Mouse (Mus musculus) c-Kit-positive CD71-positive TER-119-positive erythroid progenitor cells, embryonic 14.5 days (primary cell): ENCODE data around the gene Ceacam1.
"Not testable (repeated sequence)": the region's sequence is repeated elsewhere in the genome, so short reads cannot be mapped to it uniquely, and the experiment has no call there.

ENCODE experiments used
- DNase-seq: peaks from one replicate; pipeline ENCODE4 v3.0.0-alpha.2; 2013; ENCODE audit warnings: low spot score

Gene Ceacam1

GRCm38 (mm10) chr7:25439978-25440815, 37.2 kb downstream of the Ceacam1 start:
- no peak for DNase-seq

GRCm38 (mm10) chr7:25439124-25439822, 38.1 kb downstream of the Ceacam1 start:
- no peak for DNase-seq

DNA sequence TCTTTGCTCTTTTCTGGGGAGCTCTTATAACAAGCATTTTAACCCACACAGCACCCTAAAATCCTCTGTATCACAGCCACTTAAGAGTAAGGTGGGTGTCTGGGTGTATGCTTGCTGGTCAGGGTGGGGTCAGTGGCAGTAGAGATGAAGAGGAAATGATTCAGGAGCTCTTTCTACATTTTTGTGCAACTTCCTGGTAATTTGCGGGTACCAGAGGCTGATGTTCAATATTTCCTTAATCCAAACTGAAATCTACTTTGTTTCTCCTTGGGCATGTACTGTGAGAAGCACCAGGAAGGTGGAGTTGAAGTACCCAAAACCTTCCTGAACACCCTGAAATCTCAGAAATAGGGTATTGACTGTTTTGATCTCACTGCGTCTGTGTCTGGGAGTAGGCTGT, 40.7 kb downstream of the Ceacam1 start:
- DNase-seq, result no peak

DNA sequence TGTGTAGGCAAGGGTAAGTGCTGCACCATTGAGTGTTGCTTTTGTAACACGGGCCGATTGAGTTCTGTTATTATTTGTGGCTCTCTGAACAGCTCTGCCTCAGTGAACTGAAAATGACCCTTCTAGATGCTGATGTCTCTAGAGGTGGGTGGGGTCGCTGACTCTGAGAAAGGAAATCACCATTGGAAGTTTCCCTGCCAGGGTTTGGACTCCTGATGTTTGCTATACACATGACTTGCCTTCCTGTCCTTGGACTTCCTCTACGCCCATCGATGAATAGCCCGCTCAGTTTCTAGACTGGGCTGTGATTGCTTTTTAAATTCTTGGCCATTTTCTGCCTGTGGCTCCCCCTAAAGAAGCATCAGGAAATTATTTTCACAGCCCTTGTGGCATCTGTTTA, 41.2 kb downstream of the Ceacam1 start:
- no peak for DNase-seq

DNA sequence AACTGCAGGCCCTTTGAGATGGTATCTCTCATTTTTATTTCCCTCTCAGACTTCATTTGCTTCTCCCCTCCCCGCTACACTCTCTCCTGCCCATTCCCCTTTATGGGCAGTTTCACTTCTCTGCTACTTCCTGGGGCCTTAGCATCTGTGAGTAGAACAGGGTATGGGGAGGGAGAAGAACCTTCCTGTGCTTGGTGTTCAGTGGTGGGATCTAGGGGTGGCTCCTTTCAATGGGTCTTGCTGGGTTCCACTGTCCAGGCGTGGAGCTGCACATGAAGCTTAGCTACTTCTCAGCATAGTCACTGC, 41.9 kb downstream of the Ceacam1 start:
- DNase-seq, result no peak

GRCm38 (mm10) chr7:25434654-25435545, 42.5 kb downstream of the Ceacam1 start:
- no peak for DNase-seq

GRCm38 (mm10) chr7:25433781-25434560, 43.4 kb downstream of the Ceacam1 start:
- no peak for DNase-seq

GRCm38 (mm10) chr7:25433007-25433541, 44.3 kb downstream of the Ceacam1 start:
- DNase-seq, result no peak

DNA sequence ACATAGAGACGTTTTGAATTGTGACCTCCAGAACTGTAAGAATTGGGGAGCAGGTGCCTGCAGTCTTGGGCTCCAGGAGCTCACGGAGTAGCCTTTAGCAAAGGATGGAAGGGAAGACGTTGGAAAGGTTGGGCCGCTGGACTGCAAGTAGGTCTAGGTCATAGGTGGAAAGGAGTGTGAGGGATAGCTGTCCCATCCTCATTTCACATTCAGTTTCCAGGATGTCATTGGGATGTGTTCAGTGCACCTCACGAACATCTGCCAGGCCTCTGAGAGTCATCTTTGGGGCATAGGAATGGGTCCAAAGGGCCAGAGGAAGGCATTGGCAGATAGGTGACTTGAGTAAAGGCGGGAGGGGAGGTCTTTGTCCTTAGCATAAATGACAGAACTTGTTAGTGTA, 45.0 kb downstream of the Ceacam1 start:
- DNase-seq, result no peak

DNA sequence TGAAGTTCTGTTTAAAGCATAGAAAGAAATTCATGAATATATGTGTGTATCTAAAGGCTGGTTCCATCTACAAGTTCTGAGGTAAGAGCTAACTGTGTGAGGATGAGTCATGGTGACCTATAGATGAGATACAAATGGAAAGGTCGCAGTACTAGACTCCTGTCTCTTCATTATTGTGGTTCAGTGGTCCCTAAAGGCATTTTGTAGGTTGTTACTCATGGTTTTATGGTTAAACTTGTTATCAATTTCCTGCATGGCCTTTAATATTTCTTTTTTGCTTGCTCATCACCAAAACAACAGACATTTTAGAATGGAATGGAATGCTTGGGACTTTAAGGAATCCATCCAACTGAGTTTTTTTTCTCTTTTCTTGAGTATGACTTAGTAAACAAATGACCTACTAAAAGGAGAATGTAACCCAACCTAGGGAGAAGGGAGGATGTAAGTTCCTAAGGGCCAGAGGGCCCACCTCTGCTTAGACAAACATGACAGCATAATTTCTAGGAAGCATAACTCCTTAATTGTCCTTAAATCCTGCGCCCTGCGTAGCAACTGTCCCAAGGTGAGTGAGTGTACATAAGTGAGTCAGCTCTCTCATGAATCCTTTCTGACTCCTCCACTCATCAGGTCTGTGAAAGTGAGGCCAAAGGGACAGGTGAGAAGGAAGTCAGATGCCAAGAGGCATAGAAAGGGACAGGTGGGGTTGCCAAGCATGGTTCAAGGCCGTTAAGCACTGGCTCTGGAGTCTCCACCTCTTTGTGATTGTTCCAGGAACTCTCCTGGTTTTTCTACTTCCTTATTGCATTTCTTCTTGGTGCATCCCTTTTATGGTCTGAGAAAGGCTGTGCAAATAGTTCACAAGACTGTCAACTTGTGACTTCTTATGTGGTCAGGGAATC, 47.3 kb downstream of the Ceacam1 start:
- DNase-seq, result no peak

DNA sequence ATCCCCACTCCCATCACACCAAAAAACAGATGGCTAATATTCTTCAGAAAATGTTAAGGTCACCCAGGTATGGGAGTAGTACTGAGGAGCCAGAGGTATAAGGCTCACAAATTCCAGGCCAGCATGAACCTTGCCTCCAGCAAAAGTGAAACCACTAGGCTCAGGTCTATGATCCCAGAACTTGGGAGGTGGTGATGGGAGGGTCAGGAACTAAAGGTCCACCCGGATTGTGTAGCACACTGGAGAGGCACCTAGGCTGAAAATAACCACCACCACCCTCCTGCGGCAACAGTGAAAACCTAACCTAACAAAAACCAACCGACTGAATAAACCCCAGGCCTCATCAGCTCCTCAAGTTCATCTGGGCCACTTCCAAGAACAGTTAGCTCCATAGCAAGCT, 49.1 kb downstream of the Ceacam1 start:
- DNase-seq, result no peak

- no peak for DNase-seq
Measured at GRCm38 (mm10) chr7:25427144-25427543, 50.3 kb downstream of the Ceacam1 start.

DNA sequence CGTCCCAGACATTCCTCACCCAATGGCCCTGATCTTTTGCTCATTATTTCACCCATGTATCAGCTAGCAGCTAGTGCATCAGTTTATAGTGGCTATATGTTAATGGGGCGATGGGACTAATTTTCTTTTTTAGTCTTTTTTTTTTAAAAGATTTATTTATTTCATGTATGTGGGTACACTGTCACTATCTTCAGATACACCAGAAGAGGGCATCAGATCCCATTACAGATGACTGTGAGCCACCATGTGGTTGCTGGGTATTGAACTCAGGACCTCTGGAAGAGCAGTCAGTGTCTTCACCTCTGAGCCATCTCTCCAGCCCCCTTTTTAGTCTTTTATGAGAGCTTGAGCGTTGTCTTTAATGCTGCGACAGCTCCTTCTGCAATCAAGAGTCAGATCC, 51.0 kb downstream of the Ceacam1 start:
- DNase-seq, result not testable (repeated sequence)

DNA sequence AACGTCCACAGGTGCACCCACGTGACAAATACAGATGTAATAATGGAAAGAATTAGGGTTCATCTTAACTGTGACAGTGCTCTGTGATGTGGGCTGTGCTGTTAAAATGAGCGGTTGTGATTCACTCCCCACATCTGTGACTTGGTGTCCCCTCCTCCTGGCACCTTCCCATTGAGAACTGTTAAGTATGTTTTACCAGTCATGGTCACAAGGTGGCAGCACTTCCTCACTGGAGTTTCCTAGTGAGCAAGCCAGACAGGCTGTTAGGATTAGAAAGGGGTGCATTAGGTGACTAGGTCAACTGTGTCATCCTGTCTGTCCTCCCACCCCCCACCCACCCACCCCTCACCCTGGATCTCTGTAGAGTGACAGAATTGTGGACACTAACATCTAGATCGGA, 53.0 kb downstream of the Ceacam1 start:
- peak; percentile 71 for DNase-seq

DNA sequence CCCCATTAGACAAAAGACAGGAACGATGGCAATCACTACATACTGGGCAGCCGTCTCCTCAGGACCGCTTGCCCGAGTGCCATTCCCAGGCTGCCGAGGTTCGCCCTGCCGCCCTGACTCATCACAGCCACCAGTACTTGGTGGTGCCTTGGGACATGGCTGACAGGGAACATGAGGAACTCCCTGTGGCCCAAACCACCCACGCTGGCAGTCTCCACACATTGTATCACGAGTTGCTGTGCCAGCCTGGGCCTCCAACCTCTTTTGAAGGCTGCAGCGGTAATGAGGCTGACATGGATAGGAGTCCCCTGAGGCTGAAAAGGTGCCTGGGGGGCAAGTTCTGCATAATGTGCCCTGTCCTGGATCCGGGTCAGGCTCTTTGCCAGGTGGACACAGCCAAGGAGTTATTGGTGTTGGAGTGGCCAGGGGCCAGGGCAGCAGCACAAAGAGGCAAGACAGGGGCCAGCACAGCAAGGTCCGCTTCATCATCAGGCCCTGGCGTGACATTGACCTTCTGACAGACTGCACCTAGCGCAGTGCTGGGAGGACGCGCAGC, 55.0 kb downstream of the Ceacam1 start:
- no peak for DNase-seq

GRCm38 (mm10) chr7:25419943-25420342, 57.5 kb downstream of the Ceacam1 start:
- DNase-seq, result no peak

- no peak for DNase-seq
Measured at GRCm38 (mm10) chr7:25419536-25419935, 57.9 kb downstream of the Ceacam1 start.

DNA sequence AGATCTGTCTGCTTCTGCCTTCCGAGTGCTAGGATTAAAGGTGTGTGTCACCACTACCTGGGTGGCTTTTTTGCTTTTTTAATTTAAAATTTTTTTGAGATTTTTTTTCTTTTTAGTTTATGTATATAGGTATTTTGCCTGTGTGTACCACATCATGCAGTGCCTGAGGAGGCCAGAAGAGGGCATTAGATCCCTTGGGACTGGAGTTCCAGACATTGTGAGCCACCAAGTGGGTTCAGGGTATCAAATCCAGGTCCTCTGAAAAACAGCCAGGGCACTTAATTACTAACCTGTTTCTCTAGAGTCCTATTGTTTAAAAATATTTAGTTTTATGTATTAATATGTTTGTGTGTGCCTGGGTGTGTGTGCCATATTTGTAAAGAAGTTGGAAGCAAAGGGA, 59.8 kb downstream of the Ceacam1 start:
- no peak for DNase-seq

DNA sequence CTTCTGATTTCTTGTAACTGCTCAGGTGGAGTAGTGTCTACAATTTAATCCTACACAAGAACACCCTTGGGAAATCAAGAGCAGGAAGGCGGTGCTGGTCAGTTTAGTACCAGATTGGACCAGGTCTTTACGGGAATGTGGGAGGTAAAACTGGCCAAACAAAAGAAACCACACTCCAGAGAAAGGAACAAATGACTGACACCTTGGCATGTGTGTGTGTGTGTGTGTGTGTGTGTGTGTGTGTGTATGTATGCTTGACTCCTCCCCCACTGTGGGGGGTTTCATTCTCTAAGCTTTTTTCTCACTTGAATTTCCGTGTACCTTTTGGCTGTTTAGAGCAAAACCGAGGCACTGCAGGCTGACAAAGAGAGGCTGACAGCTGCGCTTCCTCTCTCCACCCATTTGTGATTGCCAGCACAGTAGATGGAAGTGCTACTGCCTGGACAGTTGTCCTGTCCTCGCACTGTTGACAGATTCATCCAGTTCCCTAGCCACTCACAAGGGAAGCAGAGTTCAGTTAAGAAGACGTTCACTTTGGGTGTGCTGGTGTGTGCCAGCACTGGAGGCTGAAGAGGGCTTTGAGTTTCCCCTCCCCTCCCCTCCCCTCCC, 64.5 kb downstream of the Ceacam1 start, which contains the start of gene Cxcl17:
Cxcl17 (minus strand) TSS at position 54 of the 609 bp plus-strand sequence.
- no peak for DNase-seq

- DNase-seq, result no peak
Measured at GRCm38 (mm10) chr7:25411861-25412260, 65.5 kb downstream of the Ceacam1 start.
